Mouse (Mus musculus) forelimb bud, embryonic 11.5 days (tissue): ENCODE measurements around the gene Padi6.

Source experiments
- DNase-seq: peaks from one replicate; pipeline ENCODE4 v3.0.0-alpha.2; 2012; ENCODE audit warnings: low read depth, low spot score

Gene Padi6

GRCm38 (mm10) chr4:140742543-140742942, at the start of gene Padi6:
TSS of gene Padi6 (minus strand) at chr4:140742643.
- no peak for DNase-seq

- no peak for DNase-seq
Measured at GRCm38 (mm10) chr4:140791071-140791470, 48.6 kb upstream of the Padi6 start.

GRCm38 (mm10) chr4:140789983-140790382, 47.5 kb upstream of the Padi6 start:
- no peak for DNase-seq

GRCm38 (mm10) chr4:140788983-140789382, 46.5 kb upstream of the Padi6 start:
- DNase-seq: peak; percentile 74

- no peak for DNase-seq
Measured at GRCm38 (mm10) chr4:140788264-140788663, 45.8 kb upstream of the Padi6 start.

GRCm38 (mm10) chr4:140787414-140787813, 45.0 kb upstream of the Padi6 start:
- no peak for DNase-seq

- no peak for DNase-seq
Measured at GRCm38 (mm10) chr4:140785217-140785616, 42.8 kb upstream of the Padi6 start.

- DNase-seq: no peak
Measured at GRCm38 (mm10) chr4:140784292-140784945, 42.0 kb upstream of the Padi6 start.

- no peak for DNase-seq
Measured at GRCm38 (mm10) chr4:140782821-140783220, 40.4 kb upstream of the Padi6 start.

GRCm38 (mm10) chr4:140780507-140780906, 38.1 kb upstream of the Padi6 start:
- DNase-seq: no peak

- DNase-seq: no peak
Measured at GRCm38 (mm10) chr4:140779803-140780397, 37.5 kb upstream of the Padi6 start.

GRCm38 (mm10) chr4:140776623-140777022, 34.2 kb upstream of the Padi6 start:
- no peak for DNase-seq

- DNase-seq: no peak
Measured at GRCm38 (mm10) chr4:140775876-140776275, 33.4 kb upstream of the Padi6 start.

- DNase-seq: no peak
Measured at GRCm38 (mm10) chr4:140774893-140775292, 32.5 kb upstream of the Padi6 start.

GRCm38 (mm10) chr4:140774025-140774800, 31.8 kb upstream of the Padi6 start, which contains the start of gene Padi4:
TSS of gene Padi4 (minus strand) at chr4:140774236.
- no peak for DNase-seq

- DNase-seq: no peak
Measured at GRCm38 (mm10) chr4:140771091-140771490, 28.6 kb upstream of the Padi6 start.

GRCm38 (mm10) chr4:140770433-140770832, 28.0 kb upstream of the Padi6 start:
- DNase-seq: no peak

GRCm38 (mm10) chr4:140768973-140769372, 26.5 kb upstream of the Padi6 start:
- no peak for DNase-seq

- no peak for DNase-seq
Measured at GRCm38 (mm10) chr4:140765936-140766335, 23.5 kb upstream of the Padi6 start.

GRCm38 (mm10) chr4:140763158-140763557, 20.7 kb upstream of the Padi6 start:
- peak; percentile 62 for DNase-seq

- DNase-seq: no peak
Measured at GRCm38 (mm10) chr4:140761601-140762000, 19.2 kb upstream of the Padi6 start.

GRCm38 (mm10) chr4:140755811-140756210, 13.4 kb upstream of the Padi6 start:
- no peak for DNase-seq

GRCm38 (mm10) chr4:140753366-140753765, 10.9 kb upstream of the Padi6 start:
- DNase-seq: peak; percentile 34
